Mouse (Mus musculus) embryonic facial prominence, embryonic 10.5 days (tissue): ENCODE data around the gene Nfix. TPM values are rescaled to one million over a fixed set of nuclear protein-coding genes. Genes with fewer than 3 reads are reported as not detected.
"Not testable (repeated sequence)": the region's sequence is repeated elsewhere in the genome, so short reads cannot be mapped to it uniquely, and the experiment has no call there.

Experiments used
- DNase-seq: peaks from one replicate; pipeline ENCODE4 v3.0.0-alpha.2; 2017; ENCODE audit warnings: low spot score
- H3K27ac ChIP-seq: fragments of 300-500 bp; sonication (generic); replicated peaks from 2 replicates; pipeline ENCODE4 v1.5.1; 2016; ENCODE audit warnings: mild to moderate bottlenecking
- H3K27me3 ChIP-seq: fragments of 300-500 bp; sonication (generic); replicated peaks from 2 replicates; pipeline ENCODE4 v1.6.1; 2016; ENCODE audit warnings: low read depth, mild to moderate bottlenecking; ENCODE audit not compliant: poor library complexity, severe bottlenecking
- H3K36me3 ChIP-seq: fragments of 300-500 bp; sonication (generic); replicated peaks from 2 replicates; pipeline ENCODE4 v1.6.1; 2016; ENCODE audit warnings: mild to moderate bottlenecking, moderate library complexity
- H3K4me1 ChIP-seq: fragments of 300-500 bp; sonication (generic); 2 replicates; pipeline ENCODE4 v1.6.1; 2016
- H3K4me3 ChIP-seq: fragments of 300-500 bp; sonication (generic); 2 replicates; pipeline ENCODE4 v1.5.1; 2016; ENCODE audit warnings: mild to moderate bottlenecking, moderate library complexity
- H3K9me3 ChIP-seq: fragments of 300-500 bp; sonication (generic); 2 replicates; pipeline ENCODE4 v1.6.1; 2016; ENCODE audit warnings: mild to moderate bottlenecking
- WGBS: fragments of 180-500 bp; shearing (Covaris S2); methylation state at CpG from one replicate; pipeline ENCODE4 v1.1.7; 2016; 5-methylcytosine and 5-hydroxymethylcytosine counted together
- polyA plus RNA-seq: library from polyadenylated mRNA; unstranded; fragments of >200 nt; fragmentation: Nextera tagmentation; extraction: Ambion mirVana; gene quantifications from 2 replicates; pipeline ENCODE4 v1.2.1, GENCODE M21; 2016

Nfix gene
- polyA plus RNA-seq, 1 experiment from 2014 or later: 0.77 TPM

DNA sequence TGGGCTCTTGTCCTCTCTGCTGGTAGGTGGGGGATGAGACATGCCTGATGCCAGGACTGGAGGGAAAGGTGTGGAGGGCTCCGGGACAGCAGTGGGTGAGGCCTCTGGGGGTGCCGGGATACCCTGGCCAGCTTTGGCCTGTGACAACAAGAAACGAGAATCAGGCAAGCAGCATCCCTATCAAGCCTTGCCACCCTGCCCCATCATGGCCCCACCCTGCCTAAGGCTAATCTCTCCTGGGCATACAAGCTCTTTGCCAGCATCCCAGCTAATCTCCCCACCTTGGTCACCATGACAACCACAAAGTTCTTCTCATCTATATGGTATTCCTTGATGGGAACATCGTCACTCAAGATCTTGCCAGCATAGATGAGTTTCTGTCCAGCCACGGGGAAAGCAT, 38.4 kb upstream of the Nfix start:
- 93% methylated on average over 5 of the region's 5 CpGs for WGBS
- no peaks in the 10 kb centered on the region for H3K27me3 ChIP-seq
- H3K4me3 ChIP-seq: peak overlapping the region; percentile 23; the same call in 1 of the 2 replicates
- H3K36me3 ChIP-seq: peaks cover 85% of the 10 kb centered on the region
- H3K4me1 ChIP-seq: peaks cover 45% of the 10 kb centered on the region
- no peaks in the 10 kb centered on the region for H3K9me3 ChIP-seq
- DNase-seq: no peak
- peak overlapping the region; percentile 70; the same call in 1 of the 2 replicates for H3K27ac ChIP-seq

- Histone ChIP-seq H3K27me3 (no peaks in the 10 kb centered on the region), H3K27ac (peak overlapping the region; percentile 70; the same call in 1 of the 2 replicates), H3K9me3 (no peaks in the 10 kb centered on the region), H3K4me1 (peaks cover 45% of the 10 kb centered on the region), H3K36me3 (peaks cover 82% of the 10 kb centered on the region), H3K4me3 (peak overlapping the region; percentile 23)
- no peak for DNase-seq
- WGBS: 82% methylated on average over 15 of the region's 15 CpGs
Measured at GRCm38 (mm10) chr8:84837912-84838470, 37.8 kb upstream of the Nfix start.

DNA sequence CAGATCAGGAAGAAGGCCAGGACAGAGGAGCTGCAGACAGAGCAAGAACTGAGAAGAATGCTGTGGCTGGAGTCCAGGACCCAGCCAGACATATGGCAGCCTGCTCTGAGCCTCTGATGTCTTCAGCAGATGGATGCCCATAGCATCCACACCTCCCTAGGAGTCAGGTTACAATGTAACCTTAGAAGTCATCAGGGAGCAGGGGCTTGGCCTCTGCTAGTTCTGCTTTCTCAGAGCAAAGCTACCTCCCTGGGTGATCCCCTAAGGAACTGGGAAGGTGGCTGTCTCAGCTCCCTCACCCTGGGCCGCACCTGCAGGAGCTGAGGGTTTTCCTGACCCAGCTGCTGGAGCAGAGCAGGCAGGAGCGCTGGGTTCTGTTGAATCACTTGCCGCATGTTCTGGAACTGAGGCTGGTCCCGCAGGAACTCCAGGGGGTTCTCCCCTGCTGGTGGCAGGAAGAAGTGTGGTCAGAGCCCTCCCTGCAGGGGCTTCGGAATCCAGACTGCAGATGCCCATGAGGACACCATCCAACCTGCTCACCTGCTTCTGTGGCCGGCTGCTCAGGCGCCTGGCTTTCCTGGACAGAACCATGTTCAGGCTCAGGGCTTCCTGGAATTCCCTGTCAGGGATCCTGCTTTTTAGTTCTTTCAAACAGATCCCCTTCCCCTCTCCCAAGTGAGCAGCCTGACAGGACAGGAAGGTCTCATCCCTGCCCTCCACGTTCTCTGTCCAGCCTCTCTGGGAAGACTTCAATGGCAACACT, 37.2 kb upstream of the Nfix start:
- Histone ChIP-seq H3K4me3 (peak overlapping the region; percentile 23), H3K27ac (peak overlapping the region; percentile 70), H3K27me3 (no peaks in the 10 kb centered on the region), H3K36me3 (peaks cover 76% of the 10 kb centered on the region), H3K9me3 (no peaks in the 10 kb centered on the region), H3K4me1 (peaks cover 45% of the 10 kb centered on the region)
- DNase-seq: peak; percentile 52
- 52% methylated on average over 8 of the region's 8 CpGs for WGBS

GRCm38 (mm10) chr8:84834866-84835855, 35.0 kb upstream of the Nfix start:
- DNase-seq: no peak
- Histone ChIP-seq H3K27ac (no peak overlapping the region), H3K36me3 (peaks cover 62% of the 10 kb centered on the region), H3K4me3 (0 out of 2 replicates have a peak overlapping the region, but pooled peaks have one; percentile 6), H3K27me3 (no peaks in the 10 kb centered on the region), H3K9me3 (no peaks in the 10 kb centered on the region), H3K4me1 (peaks cover 45% of the 10 kb centered on the region)
- 90% methylated on average over 10 of the region's 10 CpGs for WGBS

DNA sequence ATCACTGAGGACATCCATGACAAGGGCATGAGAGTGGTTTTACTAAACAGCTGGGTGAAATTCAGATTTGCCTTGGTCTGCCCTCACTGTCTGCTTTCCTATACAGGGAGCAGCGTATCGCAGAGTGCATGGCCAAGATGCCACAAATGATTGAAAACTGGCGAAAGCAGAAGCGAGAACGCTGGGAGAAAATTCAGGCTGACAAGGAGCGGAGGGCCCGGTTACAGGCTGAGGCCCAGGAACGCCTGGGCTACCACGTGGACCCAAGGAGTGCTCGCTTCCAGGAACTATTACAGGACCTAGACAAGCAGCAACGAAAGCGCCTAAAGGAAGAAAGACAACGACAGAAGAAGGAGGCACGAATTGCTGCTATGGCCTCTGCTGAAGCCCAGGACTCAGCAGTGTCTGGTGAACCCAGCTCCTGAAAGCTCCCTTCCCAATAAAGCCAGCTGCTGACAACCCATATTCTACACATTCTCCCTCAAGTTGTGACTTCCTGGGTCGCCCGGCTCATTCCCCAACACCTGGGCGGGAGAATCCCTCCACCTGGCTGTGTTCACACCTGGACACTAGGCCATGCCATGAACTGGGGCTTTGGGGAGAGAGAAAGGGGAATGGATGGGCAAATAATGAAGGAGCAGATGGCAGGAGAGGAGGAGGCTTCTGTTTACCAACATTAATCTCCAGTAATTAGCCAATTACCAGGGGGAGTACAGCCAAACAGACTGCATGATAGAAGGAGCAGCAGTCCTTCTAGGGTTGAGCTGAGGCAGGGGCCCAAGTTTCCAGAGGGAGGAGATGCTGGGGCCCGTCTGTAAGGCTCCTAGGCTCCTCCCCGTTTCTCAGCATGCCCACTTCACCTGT, 34.1 kb upstream of the Nfix start:
- Histone ChIP-seq H3K27ac (no peak overlapping the region), H3K27me3 (no peaks in the 10 kb centered on the region), H3K9me3 (no peaks in the 10 kb centered on the region), H3K36me3 (peaks cover 60% of the 10 kb centered on the region), H3K4me1 (peaks cover 39% of the 10 kb centered on the region), H3K4me3 (0 out of 2 replicates have a peak overlapping the region, but pooled peaks have one; percentile 6)
- 87% methylated on average over 19 of the region's 19 CpGs for WGBS
- DNase-seq: no peak

- Histone ChIP-seq H3K27ac (peak overlapping the region; percentile 100), H3K27me3 (no peaks in the 10 kb centered on the region), H3K4me3 (peak overlapping the region; percentile 99), H3K9me3 (no peaks in the 10 kb centered on the region), H3K36me3 (peaks cover 48% of the 10 kb centered on the region), H3K4me1 (peaks cover 29% of the 10 kb centered on the region)
- WGBS: 71% methylated on average over 10 of the region's 10 CpGs
- DNase-seq: no peak
Measured at GRCm38 (mm10) chr8:84832759-84833742, 32.9 kb upstream of the Nfix start.

DNA sequence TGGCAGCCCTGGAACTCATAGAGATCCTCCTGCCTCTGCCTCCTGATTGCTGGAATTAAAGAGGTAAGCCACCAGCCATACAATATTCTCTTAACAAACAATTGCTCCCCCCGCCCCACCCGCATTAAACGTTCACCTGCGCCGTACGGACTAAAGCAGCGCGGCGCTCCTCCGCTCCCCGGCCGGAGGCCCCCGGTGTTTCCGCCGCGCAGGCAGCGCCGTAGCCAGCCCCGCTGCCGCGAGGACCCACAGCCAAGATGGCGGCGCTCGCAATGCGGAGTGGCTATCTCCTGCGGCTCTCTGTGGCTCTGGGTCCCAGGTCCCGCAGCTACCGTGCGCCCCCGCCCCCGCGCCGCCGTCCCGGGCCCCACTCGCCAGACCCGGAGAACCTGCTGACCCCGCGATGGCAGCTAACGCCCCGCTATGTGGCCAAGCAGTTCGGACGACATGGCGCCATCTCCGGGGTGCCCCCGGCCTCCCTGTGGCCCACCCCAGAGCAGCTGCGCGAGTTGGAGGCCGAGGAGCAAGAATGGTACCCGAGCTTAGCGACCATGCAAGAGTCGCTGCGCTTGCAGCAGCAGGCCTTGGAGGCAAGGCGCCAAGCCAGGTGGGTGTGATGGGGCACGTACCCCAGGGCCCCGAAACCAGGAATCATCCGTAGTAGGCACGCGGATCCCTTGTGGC, 32.0 kb upstream of the Nfix start:
- Histone ChIP-seq H3K27me3 (no peaks in the 10 kb centered on the region), H3K4me1 (peaks cover 20% of the 10 kb centered on the region), H3K27ac (peak overlapping the region; percentile 100), H3K9me3 (no peaks in the 10 kb centered on the region), H3K4me3 (peak overlapping the region; percentile 99), H3K36me3 (peaks cover 40% of the 10 kb centered on the region)
- peak; percentile 87 for DNase-seq
- 2% methylated on average over 59 of the region's 59 CpGs for WGBS

GRCm38 (mm10) chr8:84831490-84831889, 31.3 kb upstream of the Nfix start, which contains the start of gene Gadd45gip1:
Gadd45gip1 (plus strand) TSS chr8:84831522.
- peak within 1 kb of the TSS; percentile 100 for H3K27ac ChIP-seq
- H3K36me3 ChIP-seq: peaks cover 33% of the 10 kb centered on the region
- 84% methylated on average over 11 of the region's 11 CpGs for WGBS
- DNase-seq: no peak
- no peaks in the 10 kb centered on the region for H3K27me3 ChIP-seq
- H3K4me3 ChIP-seq: peak within 1 kb of the TSS; percentile 99
- H3K4me1 ChIP-seq: peaks cover 13% of the 10 kb centered on the region
- H3K9me3 ChIP-seq: no peaks in the 10 kb centered on the region

- peaks cover 25% of the 10 kb centered on the region for H3K27me3 ChIP-seq
- H3K36me3 ChIP-seq, DNase-seq, H3K4me3 ChIP-seq, H3K9me3 ChIP-seq, H3K27ac ChIP-seq: not testable (repeated sequence)
- peaks cover 22% of the 10 kb centered on the region for H3K4me1 ChIP-seq
- 80% methylated on average over 2 of the region's 2 CpGs for WGBS
Measured at GRCm38 (mm10) chr8:84826518-84826917, 26.4 kb upstream of the Nfix start.

GRCm38 (mm10) chr8:84825636-84826035, 25.5 kb upstream of the Nfix start:
- peaks cover 32% of the 10 kb centered on the region for H3K27me3 ChIP-seq
- H3K36me3 ChIP-seq: no peaks in the 10 kb centered on the region
- no peaks in the 10 kb centered on the region for H3K9me3 ChIP-seq
- no peak overlapping the region for H3K4me3 ChIP-seq
- DNase-seq: no peak
- 67% methylated on average over 4 of the region's 4 CpGs for WGBS
- H3K27ac ChIP-seq: no peak overlapping the region
- peaks cover 22% of the 10 kb centered on the region for H3K4me1 ChIP-seq
